Mouse (Mus musculus) lung, embryonic 15.5 days (tissue): ENCODE data around the gene A730009L09Rik. TPM values are rescaled to one million over a fixed set of nuclear protein-coding genes. Genes with fewer than 3 reads are reported as not detected.

ENCODE experiments used
- ATAC-seq: fragments of 200-750 bp; cut with Nextera tagmentation; 2 replicates; pipeline ENCODE4 v1.8.0; 2017; ENCODE audit warnings: moderate number of reproducible peaks, borderline replicate concordance; ENCODE audit not compliant: low FRiP score, low TSS enrichment; ENCODE audit errors: extremely low read depth
- H3K27ac ChIP-seq: fragments of 300-500 bp; sonication (generic); 2 replicates; pipeline ENCODE4 v1.5.1; 2015; ENCODE audit warnings: moderate library complexity, mild to moderate bottlenecking, inconsistent platforms
- H3K27me3 ChIP-seq: fragments of 300-500 bp; sonication (generic); 2 replicates; pipeline ENCODE4 v1.6.1; 2015; ENCODE audit warnings: inconsistent platforms
- H3K36me3 ChIP-seq: fragments of 300-500 bp; sonication (generic); 2 replicates; pipeline ENCODE4 v1.6.1; 2015; ENCODE audit warnings: inconsistent platforms
- H3K4me1 ChIP-seq: fragments of 300-500 bp; sonication (generic); 2 replicates; pipeline ENCODE4 v1.6.1; 2015; ENCODE audit warnings: inconsistent platforms
- H3K4me2 ChIP-seq: fragments of 300-500 bp; sonication (generic); 2 replicates; pipeline ENCODE4 v1.6.1; 2015; ENCODE audit warnings: inconsistent platforms, mild to moderate bottlenecking, moderate library complexity
- H3K4me3 ChIP-seq: fragments of 300-500 bp; sonication (generic); 2 replicates; pipeline ENCODE4 v1.5.1; 2015; ENCODE audit warnings: mild to moderate bottlenecking, inconsistent platforms
- H3K9ac ChIP-seq: fragments of 300-500 bp; sonication (generic); 2 replicates; pipeline ENCODE4 v1.6.1; 2015; ENCODE audit warnings: inconsistent platforms
- H3K9me3 ChIP-seq: fragments of 300-500 bp; sonication (generic); 2 replicates; pipeline ENCODE4 v1.6.1; 2016; ENCODE audit warnings: inconsistent platforms
- WGBS: fragments of 180-500 bp; shearing (Covaris S2); methylation state at CpG from one replicate; pipeline ENCODE4 v1.1.7; 2015; 5-methylcytosine and 5-hydroxymethylcytosine counted together
- polyA plus RNA-seq: library from polyadenylated mRNA; unstranded; fragments of >200 nt; fragmentation: Nextera tagmentation; extraction: Ambion mirVana; gene quantifications from 2 replicates; pipeline ENCODE4 v1.2.1, GENCODE M21; 2015

The A730009L09Rik gene
- polyA plus RNA-seq, 1 experiment from 2014 or later: not detected

- no peak overlapping the region for H3K4me2 ChIP-seq
- H3K9ac ChIP-seq: no peak overlapping the region
- H3K4me1 ChIP-seq: no peaks in the 10 kb centered on the region
- no peak overlapping the region for H3K4me3 ChIP-seq
- no peaks in the 10 kb centered on the region for H3K27me3 ChIP-seq
- 89% methylated on average over 11 of the region's 11 CpGs for WGBS
- H3K9me3 ChIP-seq: no peaks in the 10 kb centered on the region
- no peak for ATAC-seq
- H3K27ac ChIP-seq: no peak overlapping the region
- H3K36me3 ChIP-seq: no peaks in the 10 kb centered on the region
Observed at GRCm38 (mm10) chr16:84521975-84522635, 7.2 kb downstream of the A730009L09Rik start.

GRCm38 (mm10) chr16:84523061-84523460, 8.1 kb downstream of the A730009L09Rik start:
- Histone ChIP-seq H3K27me3 (no peaks in the 10 kb centered on the region), H3K27ac (no peak overlapping the region), H3K9ac (no peak overlapping the region), H3K4me3 (no peak overlapping the region), H3K9me3 (no peaks in the 10 kb centered on the region), H3K36me3 (no peaks in the 10 kb centered on the region), H3K4me2 (no peak overlapping the region), H3K4me1 (no peaks in the 10 kb centered on the region)
- WGBS: 76% methylated on average over 5 of the region's 5 CpGs
- no peak for ATAC-seq

GRCm38 (mm10) chr16:84527375-84527774, 12.5 kb downstream of the A730009L09Rik start:
- ATAC-seq: no peak
- H3K9me3 ChIP-seq: no peaks in the 10 kb centered on the region
- H3K4me1 ChIP-seq: no peaks in the 10 kb centered on the region
- WGBS: 53% methylated on average over 11 of the region's 11 CpGs
- H3K4me3 ChIP-seq: no peak overlapping the region
- H3K4me2 ChIP-seq: no peak overlapping the region
- H3K36me3 ChIP-seq: no peaks in the 10 kb centered on the region
- H3K27me3 ChIP-seq: no peaks in the 10 kb centered on the region
- no peak overlapping the region for H3K9ac ChIP-seq
- no peak overlapping the region for H3K27ac ChIP-seq

GRCm38 (mm10) chr16:84532803-84533202, 17.9 kb downstream of the A730009L09Rik start:
- WGBS: 78% methylated on average over 3 of the region's 3 CpGs
- Histone ChIP-seq H3K36me3 (no peaks in the 10 kb centered on the region), H3K9me3 (no peaks in the 10 kb centered on the region), H3K4me2 (no peak overlapping the region), H3K4me3 (no peak overlapping the region), H3K27ac (no peak overlapping the region), H3K27me3 (no peaks in the 10 kb centered on the region), H3K4me1 (no peaks in the 10 kb centered on the region), H3K9ac (no peak overlapping the region)
- ATAC-seq: no peak

- H3K9ac ChIP-seq: no peak overlapping the region
- no peak for ATAC-seq
- no peak overlapping the region for H3K4me3 ChIP-seq
- H3K4me2 ChIP-seq: no peak overlapping the region
- no peaks in the 10 kb centered on the region for H3K9me3 ChIP-seq
- H3K4me1 ChIP-seq: no peaks in the 10 kb centered on the region
- whole genome bisulfite sequencing: 89% methylated on average over 4 of the region's 4 CpGs
- no peaks in the 10 kb centered on the region for H3K36me3 ChIP-seq
- H3K27me3 ChIP-seq: no peaks in the 10 kb centered on the region
- H3K27ac ChIP-seq: no peak overlapping the region
Observed at GRCm38 (mm10) chr16:84546059-84546458, 31.1 kb downstream of the A730009L09Rik start.

- Histone ChIP-seq H3K27me3 (no peaks in the 10 kb centered on the region), H3K27ac (no peak overlapping the region), H3K4me3 (no peak overlapping the region), H3K4me1 (no peaks in the 10 kb centered on the region), H3K9ac (no peak overlapping the region), H3K9me3 (no peaks in the 10 kb centered on the region), H3K4me2 (no peak overlapping the region), H3K36me3 (no peaks in the 10 kb centered on the region)
- ATAC-seq: no peak
- 58% methylated on average over 9 of the region's 9 CpGs for WGBS
Observed at GRCm38 (mm10) chr16:84549122-84549521, 34.2 kb downstream of the A730009L09Rik start.

- H3K4me3 ChIP-seq: no peak overlapping the region
- no peaks in the 10 kb centered on the region for H3K9me3 ChIP-seq
- H3K27me3 ChIP-seq: no peaks in the 10 kb centered on the region
- ATAC-seq: no peak
- H3K9ac ChIP-seq: no peak overlapping the region
- no peaks in the 10 kb centered on the region for H3K4me1 ChIP-seq
- H3K36me3 ChIP-seq: no peaks in the 10 kb centered on the region
- no peak overlapping the region for H3K4me2 ChIP-seq
- WGBS: 75% methylated on average over 5 of the region's 5 CpGs
- no peak overlapping the region for H3K27ac ChIP-seq
Observed at GRCm38 (mm10) chr16:84550445-84550844, 35.5 kb downstream of the A730009L09Rik start.

GRCm38 (mm10) chr16:84553981-84554380, 39.1 kb downstream of the A730009L09Rik start:
- Histone ChIP-seq H3K9ac (no peak overlapping the region), H3K9me3 (no peaks in the 10 kb centered on the region), H3K27me3 (no peaks in the 10 kb centered on the region), H3K4me3 (no peak overlapping the region), H3K4me2 (no peak overlapping the region), H3K4me1 (no peaks in the 10 kb centered on the region), H3K36me3 (no peaks in the 10 kb centered on the region), H3K27ac (no peak overlapping the region)
- no peak for ATAC-seq
- 62% methylated on average over 13 of the region's 13 CpGs for WGBS

- H3K9ac ChIP-seq: no peak overlapping the region
- peak overlapping the region; percentile 20; the same call in 1 of the 2 replicates for H3K4me2 ChIP-seq
- ATAC-seq: no peak
- no peaks in the 10 kb centered on the region for H3K9me3 ChIP-seq
- no peaks in the 10 kb centered on the region for H3K4me1 ChIP-seq
- H3K27ac ChIP-seq: no peak overlapping the region
- WGBS: 39% methylated on average over 20 of the region's 20 CpGs
- no peaks in the 10 kb centered on the region for H3K36me3 ChIP-seq
- no peak overlapping the region for H3K4me3 ChIP-seq
- no peaks in the 10 kb centered on the region for H3K27me3 ChIP-seq
Observed at GRCm38 (mm10) chr16:84558113-84558917, 43.4 kb downstream of the A730009L09Rik start.

- H3K4me1 ChIP-seq: no peaks in the 10 kb centered on the region
- no peak overlapping the region for H3K9ac ChIP-seq
- no peaks in the 10 kb centered on the region for H3K36me3 ChIP-seq
- no peak overlapping the region for H3K4me2 ChIP-seq
- H3K4me3 ChIP-seq: no peak overlapping the region
- H3K9me3 ChIP-seq: no peaks in the 10 kb centered on the region
- ATAC-seq: no peak
- H3K27me3 ChIP-seq: no peaks in the 10 kb centered on the region
- 29% methylated on average over 9 of the region's 9 CpGs for WGBS
- H3K27ac ChIP-seq: no peak overlapping the region
Observed at GRCm38 (mm10) chr16:84559569-84560278, 44.8 kb downstream of the A730009L09Rik start.

- no peaks in the 10 kb centered on the region for H3K36me3 ChIP-seq
- H3K4me1 ChIP-seq: no peaks in the 10 kb centered on the region
- 69% methylated on average over 7 of the region's 7 CpGs for WGBS
- H3K9me3 ChIP-seq: no peaks in the 10 kb centered on the region
- H3K4me2 ChIP-seq: no peak overlapping the region
- no peak overlapping the region for H3K9ac ChIP-seq
- no peak overlapping the region for H3K4me3 ChIP-seq
- no peaks in the 10 kb centered on the region for H3K27me3 ChIP-seq
- no peak for ATAC-seq
- H3K27ac ChIP-seq: no peak overlapping the region
Observed at GRCm38 (mm10) chr16:84560279-84560602, 45.3 kb downstream of the A730009L09Rik start.
